28 mouse cellular contexts compared by ENCODE assay signal in the genomic region with DNA sequence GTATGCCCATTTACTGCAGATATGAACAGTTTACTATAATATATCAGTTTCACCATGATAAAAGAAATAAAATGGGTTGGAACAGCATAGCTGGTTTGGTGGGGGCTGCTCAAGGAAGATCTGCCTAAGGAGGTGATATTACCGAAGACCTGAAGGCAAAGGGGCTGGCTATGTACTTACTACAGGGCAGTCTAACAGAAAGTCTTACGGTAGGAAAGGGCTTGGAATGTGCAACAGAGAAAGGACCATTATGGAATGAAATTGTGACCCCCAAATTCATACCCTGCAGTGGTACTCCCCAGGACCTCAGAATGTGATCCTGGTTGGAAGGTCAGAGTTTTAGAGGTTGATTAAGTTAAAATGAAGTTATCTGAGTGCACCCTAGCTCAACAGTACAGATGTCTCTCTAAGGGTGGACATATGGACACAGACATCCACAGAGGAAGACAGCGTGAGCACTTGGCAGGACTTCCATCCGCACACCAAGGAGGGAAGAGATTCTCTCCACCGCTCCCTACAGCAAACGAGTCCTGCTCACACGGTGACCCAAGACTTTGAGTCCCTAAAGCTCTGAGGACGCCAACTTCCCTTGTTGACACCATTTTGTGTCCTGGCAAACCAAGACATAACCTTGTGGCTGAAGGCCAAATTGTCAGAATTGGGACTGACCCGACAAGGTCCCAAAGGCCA. TPM values are rescaled to one million over a fixed set of nuclear protein-coding genes. Genes with fewer than 3 reads are reported as not detected.
A peak's percentile ranks its signal among the peaks of the same experiment; 100 is the strongest.
DNase-seq lines count a peak whose midpoint lies in the region; TF ChIP-seq lines count a peak whose summit lies in the region.
"Had no signal": no experiment of that assay in that cellular context is flagged by ENCODE, and none has a peak within 500 bp of the region (broad histone marks: within the 10 kb centered on the region; RNA-seq: fewer than 3 reads in every experiment).

No protein-coding gene starts in this region.

- no peak overlapping the region for H3K4me3 ChIP-seq in gastrocnemius, adult 2 months
- H3K4me3 ChIP-seq in layer of hippocampus, adult 2 months, result no peak overlapping the region
- no peak overlapping the region for H3K4me3 ChIP-seq in thymus, adult 2 months (ENCODE audit: control insufficient read depth, insufficient read depth, low read length)
- H3K4me3 ChIP-seq: erythroblast, embryonic 14.5 days; forebrain, embryonic 12.5 days; lung, embryonic 15.5 days; megakaryocyte, embryonic 14.5 days; neural tube, embryonic 12.5 days had no signal

- TF ChIP-seq POLR2A in thymus, adult 2 months (IDR thresholded peaks at IDR 0.05; ENCODE audit: control insufficient read depth, extremely low read depth, insufficient read depth, low read length, poor library complexity), result no peak

- WGBS in thymus, adult 2 months, result 94% methylated on average over 9 of the region's 9 CpGs

- intact Hi-C loops in gastrocnemius, adult 2 months (cut with DNase I), result no loop called here
- intact Hi-C loops in gastrocnemius, postnatal 36 days (cut with DNase I), result no loop called here

- TF ChIP-seq CTCF in gastrocnemius, adult 2 months (IDR thresholded peaks at IDR 0.05), result no peak
- TF ChIP-seq CTCF in layer of hippocampus, adult 2 months (conservative IDR thresholded peaks at IDR 0.05), result no peak
- TF ChIP-seq CTCF in thymus, adult 2 months (IDR thresholded peaks at IDR 0.05; ENCODE audit: borderline replicate concordance, control insufficient read depth, extremely low read depth, insufficient read depth, low read length, poor library complexity), result no peak

- DNase-seq in gastrocnemius, adult 2 months, result no peak
- DNase-seq in gastrocnemius, postnatal 36 days, result no peak
- no peak for DNase-seq in layer of hippocampus, adult 2 months (ENCODE audit: low spot score in 2 of 2)
- DNase-seq in layer of hippocampus, adult 11-12 months (ENCODE audit: low spot score), result no peak
- peak; percentile 58 to 62 for DNase-seq in cerebellum, adult 18-20 months
- peak; percentile 29 to 43 for DNase-seq in cerebellum, postnatal 36 days
- DNase-seq in thymus, adult 2 months, result no peak
- no peak for DNase-seq in thymus, postnatal 4 days
- DNase-seq: kidney, postnatal 25 days; right cerebral cortex, postnatal 25 days; spleen, adult 18-20 months; thymus, postnatal 25 days had no signal

- peak overlapping the region; percentile 48; the same call in 1 of the 2 replicates for H3K27ac ChIP-seq in gastrocnemius, adult 2 months
- H3K27ac ChIP-seq in layer of hippocampus, adult 2 months, result peak overlapping the region; percentile 53; the same call in 1 of the 2 replicates
- H3K27ac ChIP-seq in thymus, adult 2 months (ENCODE audit: control insufficient read depth, insufficient read depth, low read length), result no peak overlapping the region
- H3K27ac ChIP-seq: forebrain, embryonic 12.5 days; liver, embryonic 14.5 days; neural tube, embryonic 12.5 days had no signal

- H3K4me1 ChIP-seq in thymus, adult 2 months (replicated peaks; ENCODE audit: control insufficient read depth, insufficient read depth, low read length), result peaks cover 7% of the 10 kb centered on the region

- H3K27me3 ChIP-seq in thymus, adult 2 months (ENCODE audit: control insufficient read depth, insufficient read depth, low read length), result no peaks in the 10 kb centered on the region
- H3K27me3 ChIP-seq: CH12.LX; forebrain, embryonic 12.5 days; lung, embryonic 15.5 days; neural tube, embryonic 12.5 days; Patski had no signal

- H3K36me3 ChIP-seq in thymus, adult 2 months (ENCODE audit: control insufficient read depth, insufficient read depth, low read length), result no peaks in the 10 kb centered on the region
- H3K36me3 ChIP-seq: forebrain, embryonic 12.5 days; G1E; lung, embryonic 15.5 days; neural tube, embryonic 12.5 days had no signal

RNA-seq across cellular contexts. Expression of gene A930018P22Rik, which starts 53.1 kb away (rescaled TPM):
- total RNA-seq in gastrocnemius, adult 2 months (2021), result under 1 TPM; 0.39 to 0.61 TPM
- total RNA-seq in gastrocnemius, postnatal 36 days (2021), result under 1 TPM; 0.43 to 0.54 TPM
- not detected for total RNA-seq in layer of hippocampus, adult 2 months (2021)
- polyA plus RNA-seq in thymus, adult 2 months (2012; rRNA removed), result 0.45 TPM in 1 of 2 replicates, not detected in the other
- total RNA-seq: CH12.LX; G1E; hematopoietic stem cell, adult 5-6 weeks; left cerebral cortex, postnatal 36 days had no signal
- polyA plus RNA-seq: embryonic facial prominence, embryonic 11.5 days; forebrain, embryonic 12.5 days; G1E; heart, embryonic 14.5 days; hindbrain, embryonic 16.5 days; lung, embryonic 15.5 days; midbrain, embryonic 14.5 days; Patski; stomach, embryonic 14.5 days had no signal

Comparison
In these comparisons a context has a peak if more than half of its experiments do, and no peak if none do; other contexts are left out.
1. DNase-seq: peak in cerebellum, adult 18-20 months (2 of 2) and cerebellum, postnatal 36 days (2 of 2); none in gastrocnemius, adult 2 months (single experiment), gastrocnemius, postnatal 36 days (0 of 2), layer of hippocampus, adult 2 months (0 of 2), layer of hippocampus, adult 11-12 months (single experiment), thymus, adult 2 months (single experiment) and thymus, postnatal 4 days (single experiment).